Mouse (Mus musculus) layer of hippocampus, adult 9-11 months (tissue): Measurements from ENCODE around the gene Coro2a.
"Not testable (repeated sequence)": the region's sequence is repeated elsewhere in the genome, so short reads cannot be mapped to it uniquely, and the experiment has no call there.

ENCODE experiments used
- DNase-seq: peaks from one replicate; pipeline ENCODE4 v3.0.0; 2022

Coro2a gene

GRCm38 (mm10) chr4:46601844-46602423, at the start of gene Coro2a:
Coro2a (minus strand) TSS chr4:46602202.
- DNase-seq = peak; percentile 83

GRCm38 (mm10) chr4:46650086-46650753, 48.2 kb upstream of the Coro2a start, which contains the start of gene Tbc1d2:
Tbc1d2 (minus strand) TSS chr4:46650209.
- DNase-seq = peak; percentile 90

DNA sequence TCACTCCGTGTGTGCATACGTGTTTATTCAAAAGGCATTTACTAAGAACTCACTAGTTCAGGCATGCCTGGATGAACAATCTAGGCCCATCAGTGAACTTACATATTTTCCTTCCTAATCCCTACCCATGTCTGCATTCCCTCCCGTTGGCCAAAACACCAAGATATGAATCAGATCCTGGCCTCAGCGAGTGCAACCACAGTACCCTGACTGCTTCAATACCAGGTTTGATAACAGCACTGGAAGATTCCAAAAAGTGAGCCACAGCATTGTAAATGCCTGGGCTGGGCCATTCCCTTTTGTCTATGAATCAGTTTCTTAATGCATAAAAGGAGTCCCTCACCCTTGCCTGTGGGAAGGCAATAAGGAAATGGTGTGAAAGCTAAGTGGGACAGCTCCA, 47.2 kb upstream of the Coro2a start:
- no peak for DNase-seq

DNA sequence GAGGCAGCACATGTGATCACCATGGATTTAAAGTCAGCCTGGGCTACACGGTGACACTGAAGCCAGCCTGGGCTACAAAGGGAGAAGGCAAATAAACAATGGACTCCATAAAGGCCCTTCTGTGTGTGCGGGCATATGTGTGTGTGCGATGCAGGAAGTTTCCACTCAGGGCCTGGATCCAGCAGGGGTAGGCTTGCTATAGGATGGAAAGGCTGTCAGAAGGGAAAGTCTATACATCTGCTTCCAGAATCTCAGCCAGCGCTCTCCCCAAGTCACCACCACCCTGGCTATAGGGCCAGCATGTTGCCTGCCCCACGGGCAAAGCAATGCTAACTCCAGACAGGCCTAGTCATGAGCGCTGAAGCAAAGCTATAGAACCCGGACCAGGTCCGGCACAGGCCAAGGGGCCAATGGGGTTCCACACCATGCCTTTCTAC, 41.7 kb upstream of the Coro2a start:
- no peak for DNase-seq

DNA sequence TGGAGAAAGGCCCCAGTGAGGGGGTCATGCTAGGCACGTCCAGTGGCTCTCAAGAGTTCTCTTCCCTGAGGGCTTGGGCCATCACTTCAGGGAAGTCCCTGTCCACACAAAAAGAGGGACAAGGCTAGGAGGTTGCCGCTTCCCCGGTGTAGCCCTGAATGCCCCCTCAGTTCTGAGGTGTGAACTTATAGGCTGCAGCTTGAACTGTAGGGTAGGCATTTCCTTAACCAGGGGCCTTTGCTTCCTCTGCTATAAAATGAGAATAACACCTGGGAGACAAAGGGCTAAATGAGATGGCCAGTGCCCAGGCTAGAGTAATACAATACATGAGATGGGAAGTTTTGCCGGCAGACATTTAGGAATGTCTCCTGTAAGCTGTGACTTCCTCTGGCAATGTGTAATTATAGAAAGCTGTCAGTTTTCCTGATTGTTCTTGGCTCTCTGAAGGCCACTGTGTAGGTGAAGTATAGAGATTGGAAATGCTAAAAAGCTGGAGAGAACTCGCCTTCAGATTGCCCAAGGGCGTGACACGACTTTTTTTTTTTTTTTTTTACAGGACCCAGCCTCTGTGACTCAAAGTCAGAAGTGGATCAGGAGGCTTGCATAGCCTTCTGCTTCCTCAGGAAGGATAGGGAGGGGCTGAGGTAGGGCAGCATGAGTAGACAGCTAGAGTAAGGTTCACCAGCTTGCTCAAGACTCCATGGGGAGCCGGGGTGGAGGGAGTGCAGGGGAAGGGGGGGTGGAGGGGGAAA, 41.1 kb upstream of the Coro2a start:
- DNase-seq = no peak

- no peak for DNase-seq
Observed at GRCm38 (mm10) chr4:46641283-46641682, 39.3 kb upstream of the Coro2a start.

- no peak for DNase-seq
Observed at GRCm38 (mm10) chr4:46639866-46640265, 37.9 kb upstream of the Coro2a start.

GRCm38 (mm10) chr4:46637250-46637649, 35.2 kb upstream of the Coro2a start:
- DNase-seq = not testable (repeated sequence)

DNA sequence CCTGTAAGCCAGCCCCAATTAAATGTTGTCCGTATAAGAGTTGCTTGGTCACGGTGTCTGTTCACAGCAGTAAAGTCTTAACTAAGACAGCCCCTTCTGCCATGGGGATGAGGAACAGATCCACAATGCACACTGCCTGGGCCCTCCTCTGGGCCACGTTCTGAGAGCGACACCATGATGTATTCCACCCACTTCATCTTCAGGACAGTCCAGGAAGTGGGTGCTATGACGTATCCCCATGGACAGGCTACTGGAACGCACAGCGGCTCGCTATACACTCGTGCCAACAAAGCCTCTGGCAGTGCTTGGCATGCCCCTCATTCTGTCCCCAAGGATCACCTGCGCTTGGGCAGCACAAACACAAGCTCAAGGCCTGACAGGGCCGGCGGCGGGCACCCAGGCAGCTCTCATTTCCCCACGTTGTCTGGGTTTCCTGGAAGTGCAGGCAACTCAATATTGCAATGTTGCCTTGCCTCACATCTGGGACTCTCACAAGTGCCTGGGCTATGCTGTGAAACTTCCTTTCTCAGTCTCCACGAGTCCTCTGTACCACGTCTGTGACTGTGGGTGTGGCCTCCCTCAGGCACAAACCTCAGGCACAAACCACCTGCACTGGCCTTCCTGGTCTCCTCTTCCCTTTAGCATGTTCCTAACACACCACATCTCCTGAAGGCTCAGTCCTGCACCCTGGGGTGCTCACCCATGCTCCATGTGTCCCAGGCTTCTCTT, 33.9 kb upstream of the Coro2a start:
- DNase-seq = no peak

- no peak for DNase-seq
Observed at GRCm38 (mm10) chr4:46634881-46635280, 32.9 kb upstream of the Coro2a start.

GRCm38 (mm10) chr4:46633565-46633964, 31.6 kb upstream of the Coro2a start:
- DNase-seq = not testable (repeated sequence)

DNA sequence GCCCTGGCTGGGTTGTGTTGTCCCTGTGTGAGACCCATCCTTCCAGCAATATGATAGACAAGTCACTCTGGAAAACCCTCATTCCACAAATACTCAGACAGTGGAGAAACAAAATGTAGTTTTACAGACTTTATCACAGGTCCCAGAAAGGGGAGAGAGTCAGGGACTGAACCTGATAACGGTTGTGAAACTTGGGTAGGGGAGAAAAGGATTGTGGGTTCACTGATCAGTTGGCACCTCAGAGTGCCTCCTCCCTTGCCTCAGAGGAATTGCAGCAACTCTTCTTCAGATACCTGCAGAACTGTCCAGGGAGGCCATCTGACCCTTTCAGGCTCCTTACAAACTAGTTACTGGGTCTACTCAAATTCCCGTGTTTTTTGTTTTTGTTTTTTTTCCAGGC, 30.5 kb upstream of the Coro2a start:
- DNase-seq = no peak

GRCm38 (mm10) chr4:46630390-46630789, 28.4 kb upstream of the Coro2a start:
- DNase-seq = no peak

DNA sequence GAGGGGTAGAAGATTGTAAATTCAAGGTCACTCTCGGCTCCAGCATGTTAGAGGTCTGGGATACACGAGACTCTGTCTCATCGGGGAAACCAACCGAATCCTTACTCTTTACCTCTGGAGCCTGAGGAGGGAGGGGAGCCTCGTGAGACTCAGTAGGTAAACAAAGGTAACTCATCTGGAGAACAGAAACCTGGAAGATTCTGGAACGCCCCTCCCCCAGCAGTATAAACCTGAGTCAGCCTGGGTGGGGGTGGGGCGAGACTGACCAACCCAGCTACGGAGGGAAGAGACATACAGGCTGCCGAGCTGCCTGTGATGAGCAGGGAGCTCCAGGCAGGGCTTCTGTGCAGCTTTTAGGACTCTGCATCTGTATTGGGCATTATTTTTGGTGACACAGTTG, 26.9 kb upstream of the Coro2a start:
- DNase-seq = no peak

DNA sequence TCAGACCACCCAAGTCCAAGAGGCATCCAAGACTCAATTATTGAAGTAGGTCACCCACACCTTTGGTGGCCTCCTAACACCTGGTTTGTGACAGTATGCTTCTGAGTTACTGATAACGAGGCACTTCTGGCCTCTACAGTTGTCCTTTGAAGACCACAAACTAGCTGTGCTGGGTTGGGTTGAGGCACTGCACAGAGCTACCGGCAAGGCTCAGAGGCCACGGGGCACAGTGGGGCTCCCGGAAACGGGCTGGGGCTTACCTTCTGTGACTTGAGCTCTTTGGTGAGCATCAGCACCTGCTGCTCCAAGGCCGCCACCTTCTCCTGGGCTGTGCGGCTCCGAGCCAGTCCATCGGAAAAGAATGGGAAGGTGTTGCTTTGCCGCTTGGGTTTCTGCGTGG, 26.1 kb upstream of the Coro2a start:
- DNase-seq = no peak

GRCm38 (mm10) chr4:46625101-46625500, 23.1 kb upstream of the Coro2a start:
- DNase-seq = no peak

DNA sequence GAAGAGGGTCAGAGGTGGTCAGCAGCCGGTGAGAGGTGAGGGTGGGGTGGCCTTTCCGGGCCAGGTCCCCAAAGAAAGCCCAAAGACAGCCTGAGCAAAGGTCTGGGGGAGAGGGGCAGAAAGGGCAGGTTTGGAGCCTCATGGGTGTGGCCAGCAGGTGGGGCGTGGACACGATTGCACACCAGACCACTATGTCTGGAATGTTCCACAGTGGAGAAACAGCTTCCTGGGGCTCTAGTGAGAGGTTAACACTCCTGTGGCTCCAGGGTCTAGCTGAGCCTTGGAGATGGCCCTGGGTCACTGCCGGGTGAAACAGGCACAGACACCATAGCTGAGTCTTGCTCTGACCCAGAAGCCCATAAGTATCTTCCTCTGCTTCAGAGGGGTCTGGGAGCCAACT, 21.0 kb upstream of the Coro2a start:
- no peak for DNase-seq

DNA sequence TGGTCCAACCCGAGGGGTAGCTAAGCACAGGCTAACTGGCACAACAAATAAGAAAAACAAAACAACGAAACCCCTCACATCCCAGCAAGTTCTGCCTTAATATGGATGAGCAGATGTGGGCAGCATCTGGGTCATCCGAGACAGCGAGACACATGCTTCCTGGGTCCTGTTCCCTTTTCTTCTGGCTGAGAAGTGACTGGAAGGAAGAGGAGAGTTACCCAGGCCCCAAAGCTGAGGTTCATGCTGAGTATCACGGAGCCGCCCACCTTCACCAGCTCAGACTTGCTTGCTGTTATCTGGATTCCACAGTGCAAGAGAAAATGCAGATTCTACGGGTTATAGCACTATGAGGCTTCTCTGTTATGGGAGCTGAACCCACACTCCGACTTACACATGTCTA, 18.9 kb upstream of the Coro2a start:
- DNase-seq = no peak

DNA sequence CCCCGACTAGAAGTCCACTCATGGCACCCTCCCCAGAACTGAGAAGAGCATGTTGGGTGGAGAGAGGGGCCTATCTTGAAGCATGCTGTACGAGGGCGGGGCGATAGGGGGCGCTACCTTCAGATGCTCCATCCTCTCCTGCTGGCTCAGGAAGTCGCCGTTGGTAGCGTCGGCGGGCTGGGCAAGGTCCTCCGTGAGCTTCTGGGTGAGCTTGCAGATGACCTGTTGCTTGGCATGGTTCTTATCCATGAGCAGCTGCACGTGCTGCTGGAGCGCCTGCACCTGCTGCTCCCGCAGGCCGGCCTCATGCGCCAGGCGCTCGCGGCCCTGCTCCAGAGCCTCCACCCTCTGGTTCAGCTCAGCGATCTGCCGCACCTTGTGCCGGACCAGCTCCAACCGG, 18.3 kb upstream of the Coro2a start:
- no peak for DNase-seq

DNA sequence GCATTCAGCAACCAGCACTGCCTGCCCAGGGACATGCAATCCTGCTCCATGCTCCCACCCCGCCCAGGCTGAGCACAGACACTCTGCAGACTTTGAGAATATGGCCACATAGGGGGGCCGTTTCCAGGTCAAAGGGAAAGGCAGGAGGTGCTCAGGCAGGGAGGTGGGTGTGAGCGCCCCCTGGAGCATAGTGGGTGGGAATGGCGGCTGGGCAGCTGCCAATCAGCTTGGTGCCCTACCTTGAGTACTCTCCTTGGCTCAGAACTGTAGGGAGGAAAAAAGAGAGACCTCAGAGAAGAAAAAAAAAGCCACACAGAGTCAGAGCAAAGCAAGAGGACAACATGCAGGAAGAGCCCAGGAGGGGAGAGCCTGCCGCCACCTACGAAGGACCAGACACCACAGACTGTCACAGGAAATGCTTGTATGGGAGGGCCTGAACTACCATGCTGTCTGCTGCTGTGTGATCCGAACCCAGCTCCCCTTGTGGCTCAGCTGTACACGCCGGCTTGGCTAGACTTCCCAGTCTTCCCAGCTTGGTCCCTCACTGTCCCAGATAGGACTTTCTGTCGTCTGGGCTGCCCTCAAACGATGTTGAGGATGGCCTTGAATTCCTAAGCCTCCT, 16.3 kb upstream of the Coro2a start:
- no peak for DNase-seq

GRCm38 (mm10) chr4:46617408-46617807, 15.4 kb upstream of the Coro2a start:
- DNase-seq = no peak

DNA sequence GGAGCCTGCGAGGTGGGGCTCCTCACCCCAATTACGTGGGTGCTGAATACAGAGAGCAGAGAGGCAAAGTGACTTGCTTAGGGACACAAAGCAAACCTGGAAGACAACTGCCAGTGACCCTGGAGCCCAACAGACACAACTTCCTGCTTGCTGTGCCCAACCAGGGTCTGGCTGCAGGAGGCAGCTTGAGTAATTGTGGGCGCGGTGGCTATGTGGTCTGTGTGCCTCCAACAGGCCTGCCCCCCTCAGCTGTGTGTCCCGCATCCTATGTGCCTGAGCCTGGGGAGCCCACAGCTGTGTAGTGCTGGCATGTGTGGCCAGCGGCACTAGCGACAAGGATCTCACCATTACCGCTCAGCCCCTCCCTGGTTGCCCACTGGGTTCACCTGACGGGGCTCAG, 12.6 kb upstream of the Coro2a start:
- DNase-seq = no peak

- no peak for DNase-seq
Observed at GRCm38 (mm10) chr4:46613618-46614017, 11.6 kb upstream of the Coro2a start.
